In genomic region chr9:109096251-109096661, GRCm38 (mm10) we compare ENCODE assay signal across 8 mouse cellular contexts. TPM values are rescaled to one million over a fixed set of nuclear protein-coding genes. Genes with fewer than 3 reads are reported as not detected.
DNase-seq lines count a peak whose midpoint lies in the region; ATAC-seq lines count a peak whose summit lies in the region.

No protein-coding gene starts in this region.

- peak; percentile 53 to 57 for DNase-seq in cerebellum, postnatal 10 days
- no peak for DNase-seq in cerebellum, adult 11 months
- peak; percentile 63 to 64 for DNase-seq in right cerebral cortex, postnatal 10 days (ENCODE audit: low spot score in 2 of 2)
- no peak for DNase-seq in right cerebral cortex, adult 2 months (ENCODE audit: low spot score in 2 of 2)
- DNase-seq in hindbrain, embryonic 11.5 days (ENCODE audit: low spot score): no peak
- DNase-seq in mesoderm, embryonic 11.5 days (ENCODE audit: low read depth, low spot score): peak; percentile 16
- DNase-seq in spleen, postnatal 10 days (ENCODE audit: low spot score in 2 of 2): no peak
- DNase-seq in thymus, postnatal 0 days (ENCODE audit: low spot score): no peak

- peaks cover 2% of the 10 kb centered on the region; the same call in 1 of the 2 replicates for H3K36me3 ChIP-seq in hindbrain, embryonic 11.5 days (ENCODE audit: control insufficient read depth, insufficient read depth, low read length)

- peaks cover 20% of the 10 kb centered on the region for H3K4me1 ChIP-seq in hindbrain, embryonic 11.5 days (replicated peaks; ENCODE audit: control insufficient read depth, insufficient read depth, low read length)

- H3K4me2 ChIP-seq in hindbrain, embryonic 11.5 days (replicated peaks; ENCODE audit: low read depth, low read length): peak overlapping the region; percentile 96

- H3K27ac ChIP-seq in hindbrain, embryonic 11.5 days (ENCODE audit: low read depth, low read length): peak overlapping the region; percentile 100

- peak overlapping the region; percentile 98 for H3K9ac ChIP-seq in hindbrain, embryonic 11.5 days (ENCODE audit: low read depth, low read length)

- H3K9me3 ChIP-seq in hindbrain, embryonic 11.5 days (ENCODE audit: control insufficient read depth, low read length): no peaks in the 10 kb centered on the region

- 21% methylated on average over 9 of the region's 9 CpGs for WGBS in hindbrain, embryonic 11.5 days

- H3K4me3 ChIP-seq in hindbrain, embryonic 11.5 days (ENCODE audit: low read depth, low read length): peak overlapping the region; percentile 64

- ATAC-seq in hindbrain, embryonic 11.5 days (ENCODE audit: low FRiP score): no peak

- H3K27me3 ChIP-seq in hindbrain, embryonic 11.5 days (ENCODE audit: control insufficient read depth, insufficient read depth, low read length): no peaks in the 10 kb centered on the region

RNA-seq across cellular contexts. Expression of gene Plxnb1, which starts 1.1 kb away (rescaled TPM):
- polyA plus RNA-seq in hindbrain, embryonic 11.5 days (2014; fragmentation: Nextera tagmentation; extraction: Ambion mirVana): 16.9 and 18.2 TPM in 2 replicates
- polyA plus RNA-seq in thymus, postnatal 0 days (2015; fragmentation: Nextera tagmentation; extraction: Ambion mirVana): 3.3 and 3.8 TPM in 2 replicates

RNA-seq across cellular contexts. Expression of gene Tma7, which starts 13.9 kb away (rescaled TPM):
- 756 and 774 TPM in 2 replicates for polyA plus RNA-seq in hindbrain, embryonic 11.5 days (2014; fragmentation: Nextera tagmentation; extraction: Ambion mirVana)
- 808 and 867 TPM in 2 replicates for polyA plus RNA-seq in thymus, postnatal 0 days (2015; fragmentation: Nextera tagmentation; extraction: Ambion mirVana)

RNA-seq across cellular contexts. Expression of gene Ccdc51, which starts 14.0 kb away (rescaled TPM):
- 11.0 and 12.3 TPM in 2 replicates for polyA plus RNA-seq in hindbrain, embryonic 11.5 days (2014; fragmentation: Nextera tagmentation; extraction: Ambion mirVana)
- 18.6 and 19.0 TPM in 2 replicates for polyA plus RNA-seq in thymus, postnatal 0 days (2015; fragmentation: Nextera tagmentation; extraction: Ambion mirVana)

RNA-seq across cellular contexts. Expression of gene Atrip, which starts 22.3 kb away (rescaled TPM):
- polyA plus RNA-seq in hindbrain, embryonic 11.5 days (2014; fragmentation: Nextera tagmentation; extraction: Ambion mirVana): 26.0 TPM in 2 replicates
- 23.4 and 28.4 TPM in 2 replicates for polyA plus RNA-seq in thymus, postnatal 0 days (2015; fragmentation: Nextera tagmentation; extraction: Ambion mirVana)

RNA-seq across cellular contexts. Expression of gene Trex1, which starts 36.7 kb away (rescaled TPM):
- 7.5 and 9.7 TPM in 2 replicates for polyA plus RNA-seq in hindbrain, embryonic 11.5 days (2014; fragmentation: Nextera tagmentation; extraction: Ambion mirVana)
- 42.1 and 42.4 TPM in 2 replicates for polyA plus RNA-seq in thymus, postnatal 0 days (2015; fragmentation: Nextera tagmentation; extraction: Ambion mirVana)

Comparison
In these comparisons a context has a peak if more than half of its experiments do, and no peak if none do; other contexts are left out.
1. DNase-seq: peak in cerebellum, postnatal 10 days (2 of 2), right cerebral cortex, postnatal 10 days (2 of 2) and mesoderm, embryonic 11.5 days (single experiment); none in cerebellum, adult 11 months (single experiment), right cerebral cortex, adult 2 months (0 of 2), hindbrain, embryonic 11.5 days (single experiment), spleen, postnatal 10 days (0 of 2) and thymus, postnatal 0 days (single experiment).